17 mouse cellular contexts compared by ENCODE assay signal in genomic region chr2:131642456-131642855, GRCm38 (mm10).
"Had no signal": no experiment of that assay in that cellular context is flagged by ENCODE, and none has a peak within 500 bp of the region (broad histone marks: within the 10 kb centered on the region; RNA-seq: fewer than 3 reads in every experiment).

No protein-coding gene starts in this region.

- H3K4me3 ChIP-seq: lung, embryonic 15.5 days; megakaryocyte, embryonic 14.5 days; midbrain, embryonic 13.5 days; midbrain, embryonic 15.5 days; neural tube, embryonic 12.5 days had no signal

- H3K4me1 ChIP-seq: lung, embryonic 15.5 days; megakaryocyte, embryonic 14.5 days; midbrain, embryonic 13.5 days; midbrain, embryonic 15.5 days; neural tube, embryonic 12.5 days had no signal

- DNase-seq: lung, adult 2 months; lung, postnatal 14 days; lung, postnatal 36 days; retina, postnatal 1 day; right cerebral cortex, adult 18-20 months; right cerebral cortex, postnatal 25 days; right cerebral cortex, postnatal 4 days; spleen, adult 18-20 months; thymus, adult 18-20 months; thymus, postnatal 14 days; thymus, postnatal 36 days had no signal

- H3K27ac ChIP-seq: lung, embryonic 15.5 days; macrophage; midbrain, embryonic 13.5 days; midbrain, embryonic 15.5 days; neural tube, embryonic 12.5 days had no signal
